Mouse (Mus musculus) adrenal gland, adult 2 months (tissue): ENCODE measurements around the gene Cib2. TPM values are rescaled to one million over a fixed set of nuclear protein-coding genes. Genes with fewer than 3 reads are reported as not detected.

Source experiments
- DNase-seq: peaks from one replicate; pipeline ENCODE4 v3.0.0; 2021
- polyA plus RNA-seq: library from polyadenylated mRNA; depleted of rRNA; stranded (reverse); fragments of >200 nt; gene quantifications from 2 replicates; pipeline ENCODE4 v1.2.3, GENCODE M21; 2012
- total RNA-seq, 2 experiments: library from RNA; stranded (reverse); gene quantifications; 2 replicates each; pipeline ENCODE4 v1.2.3; 2021

Gene Cib2
- total and polyA plus RNA-seq, 3 experiments = 15.1 to 131 (median 47.9) TPM

- peak; percentile 57 for DNase-seq
Measured at GRCm38 (mm10) chr9:54547536-54547935, 12.5 kb downstream of the Cib2 start.

- no peak for DNase-seq
Measured at GRCm38 (mm10) chr9:54544954-54545315, 15.1 kb downstream of the Cib2 start.

GRCm38 (mm10) chr9:54544212-54544953 is 15.6 kb downstream of the Cib2 start:
- DNase-seq = no peak

- peak; percentile 20 for DNase-seq
Measured at GRCm38 (mm10) chr9:54540801-54541200, 19.2 kb downstream of the Cib2 start.

GRCm38 (mm10) chr9:54538684-54539083 is 21.3 kb downstream of the Cib2 start, which contains the start of gene Sh2d7:
Gene Sh2d7, plus strand, starts transcription at chr9:54538984.
- no peak for DNase-seq

- no peak for DNase-seq
Measured at GRCm38 (mm10) chr9:54538244-54538643, 21.8 kb downstream of the Cib2 start.

- DNase-seq = no peak
Measured at GRCm38 (mm10) chr9:54537480-54537879, 22.5 kb downstream of the Cib2 start.

GRCm38 (mm10) chr9:54537030-54537429 is 23.0 kb downstream of the Cib2 start:
- no peak for DNase-seq

- DNase-seq = no peak
Measured at GRCm38 (mm10) chr9:54536236-54536635, 23.8 kb downstream of the Cib2 start.

GRCm38 (mm10) chr9:54533975-54534374 is 26.0 kb downstream of the Cib2 start:
- no peak for DNase-seq

GRCm38 (mm10) chr9:54532926-54533325 is 27.1 kb downstream of the Cib2 start:
- DNase-seq = no peak

- DNase-seq = no peak
Measured at GRCm38 (mm10) chr9:54531421-54531820, 28.6 kb downstream of the Cib2 start.

GRCm38 (mm10) chr9:54530836-54531235 is 29.2 kb downstream of the Cib2 start:
- no peak for DNase-seq

GRCm38 (mm10) chr9:54529950-54530349 is 30.1 kb downstream of the Cib2 start:
- no peak for DNase-seq

GRCm38 (mm10) chr9:54527694-54528093 is 32.3 kb downstream of the Cib2 start:
- no peak for DNase-seq

- no peak for DNase-seq
Measured at GRCm38 (mm10) chr9:54520286-54520685, 39.7 kb downstream of the Cib2 start.

- DNase-seq = no peak
Measured at GRCm38 (mm10) chr9:54518921-54519320, 41.1 kb downstream of the Cib2 start.

GRCm38 (mm10) chr9:54515991-54516390 is 44.0 kb downstream of the Cib2 start:
- DNase-seq = no peak

- DNase-seq = no peak
Measured at GRCm38 (mm10) chr9:54502873-54503272, 57.1 kb downstream of the Cib2 start.

GRCm38 (mm10) chr9:54502111-54502495 is 57.9 kb downstream of the Cib2 start:
- DNase-seq = no peak

GRCm38 (mm10) chr9:54501453-54502110 is 58.4 kb downstream of the Cib2 start, which contains the start of gene Dmxl2:
Gene Dmxl2, minus strand, starts transcription at chr9:54501626.
- DNase-seq = peak; percentile 95

- DNase-seq = peak; percentile 70
Measured at GRCm38 (mm10) chr9:54500832-54501452, 59.1 kb downstream of the Cib2 start.

GRCm38 (mm10) chr9:54499791-54500190 is 60.2 kb downstream of the Cib2 start:
- DNase-seq = no peak
